Mouse (Mus musculus) heart, embryonic 16.5 days (tissue): ENCODE data around the gene Camk1g. TPM values are rescaled to one million over a fixed set of nuclear protein-coding genes. Genes with fewer than 3 reads are reported as not detected.

Experiments
- ATAC-seq: fragments of 200-750 bp; cut with Nextera tagmentation; replicated peaks from 2 replicates; pipeline ENCODE4 v1.8.0; 2017; ENCODE audit warnings: moderate number of reproducible peaks; ENCODE audit not compliant: insufficient read depth, low FRiP score; ENCODE audit errors: extremely low read depth
- H3K27ac ChIP-seq: fragments of 300-500 bp; sonication (generic); 2 replicates; pipeline ENCODE4 v1.5.1; 2014; ENCODE audit warnings: mild to moderate bottlenecking, low read length, control low read depth, moderate library complexity
- H3K27me3 ChIP-seq: fragments of 300-500 bp; sonication (generic); 2 replicates; pipeline ENCODE4 v1.6.1; 2014; ENCODE audit warnings: low read length, mixed read lengths; ENCODE audit not compliant: control insufficient read depth, insufficient read depth
- H3K36me3 ChIP-seq: fragments of 300-500 bp; sonication (generic); 2 replicates; pipeline ENCODE4 v1.6.1; 2014; ENCODE audit not compliant: control insufficient read depth, insufficient read depth
- H3K4me1 ChIP-seq: fragments of 300-500 bp; sonication (generic); 2 replicates; pipeline ENCODE4 v1.6.1; 2014; ENCODE audit warnings: low read length, mixed read lengths; ENCODE audit not compliant: control insufficient read depth, insufficient read depth
- H3K4me2 ChIP-seq: fragments of 300-500 bp; sonication (generic); 2 replicates; pipeline ENCODE4 v1.6.1; 2014; ENCODE audit warnings: low read depth, mild to moderate bottlenecking, control low read depth, low read length
- H3K4me3 ChIP-seq: fragments of 300-500 bp; sonication (generic); 2 replicates; pipeline ENCODE4 v1.5.1; 2014; ENCODE audit warnings: mild to moderate bottlenecking, control low read depth, low read length
- H3K9ac ChIP-seq: fragments of 300-500 bp; sonication (generic); 2 replicates; pipeline ENCODE4 v1.6.1; 2014; ENCODE audit warnings: low read length, control low read depth
- H3K9me3 ChIP-seq: fragments of 300-500 bp; sonication (generic); replicated peaks from 2 replicates; pipeline ENCODE4 v1.6.1; 2016; ENCODE audit warnings: low read length; ENCODE audit not compliant: control insufficient read depth
- WGBS: fragments of 180-500 bp; shearing (Covaris S2); extraction: QIAGEN DNeasy Blood & Tissue Kit; methylation state at CpG from one replicate; pipeline ENCODE4 v1.1.7; 2014; 5-methylcytosine and 5-hydroxymethylcytosine counted together
- polyA plus RNA-seq: library from polyadenylated mRNA; unstranded; fragments of >200 nt; fragmentation: Nextera tagmentation; extraction: Ambion mirVana; gene quantifications from 2 replicates; pipeline ENCODE4 v1.2.1, GENCODE M21; 2015

Gene Camk1g
- polyA plus RNA-seq, 1 experiment from 2014 or later = 13.6 TPM

GRCm38 (mm10) chr1:193398728-193399437, 28.8 kb upstream of the Camk1g start:
- ATAC-seq = no peak
- 40% methylated on average over 2 of the region's 2 CpGs for WGBS
- Histone ChIP-seq H3K9ac (no peak overlapping the region), H3K4me3 (no peak overlapping the region), H3K4me1 (peaks cover 10% of the 10 kb centered on the region), H3K27me3 (no peaks in the 10 kb centered on the region), H3K36me3 (no peaks in the 10 kb centered on the region), H3K4me2 (no peak overlapping the region), H3K27ac (no peak overlapping the region), H3K9me3 (no peaks in the 10 kb centered on the region)

DNA sequence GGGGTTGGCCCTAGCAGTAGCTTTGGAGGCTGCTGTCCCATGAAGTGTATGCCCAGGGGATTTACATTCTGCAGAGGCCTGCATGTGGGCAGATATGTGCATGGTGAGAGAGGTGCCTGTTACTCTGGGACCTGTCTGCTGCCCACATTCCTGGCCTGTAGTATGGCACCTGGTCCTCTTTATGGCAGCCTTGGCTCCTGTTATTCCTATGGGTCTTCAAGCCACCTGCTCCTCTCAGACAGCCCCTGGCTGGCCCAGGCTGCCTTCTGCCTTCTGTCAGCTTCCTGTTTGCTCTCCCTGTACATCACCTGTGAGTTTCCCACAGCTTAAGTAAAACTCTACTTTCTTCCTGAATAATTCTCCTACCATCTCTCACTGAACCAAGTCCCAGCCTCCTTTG, 27.0 kb upstream of the Camk1g start:
- H3K9me3 ChIP-seq = no peaks in the 10 kb centered on the region

GRCm38 (mm10) chr1:193392266-193392665, 22.2 kb upstream of the Camk1g start:
- Histone ChIP-seq H3K4me1 (peaks cover 18% of the 10 kb centered on the region), H3K27ac (no peak overlapping the region), H3K9ac (no peak overlapping the region), H3K36me3 (no peaks in the 10 kb centered on the region), H3K27me3 (no peaks in the 10 kb centered on the region), H3K4me3 (no peak overlapping the region), H3K9me3 (no peaks in the 10 kb centered on the region), H3K4me2 (no peak overlapping the region)
- ATAC-seq = no peak
- 86% methylated on average over 3 of the region's 3 CpGs for WGBS

More for the DNA sequence above, 27.0 kb upstream of the Camk1g start:
- Histone ChIP-seq H3K27me3 (no peaks in the 10 kb centered on the region), H3K4me2 (no peak overlapping the region), H3K4me3 (no peak overlapping the region), H3K9ac (no peak overlapping the region), H3K4me1 (peaks cover 10% of the 10 kb centered on the region), H3K27ac (no peak overlapping the region), H3K36me3 (no peaks in the 10 kb centered on the region)
- ATAC-seq = no peak

GRCm38 (mm10) chr1:193390004-193390403, 19.9 kb upstream of the Camk1g start:
- H3K4me3 ChIP-seq = no peak overlapping the region
- no peaks in the 10 kb centered on the region for H3K9me3 ChIP-seq
- WGBS = 29% methylated on average over 12 of the region's 12 CpGs
- H3K4me1 ChIP-seq = peaks cover 28% of the 10 kb centered on the region
- no peaks in the 10 kb centered on the region for H3K36me3 ChIP-seq
- no peak overlapping the region for H3K9ac ChIP-seq
- H3K4me2 ChIP-seq = 0 out of 2 replicates have a peak overlapping the region, but pooled peaks have one; percentile 8
- H3K27ac ChIP-seq = no peak overlapping the region
- H3K27me3 ChIP-seq = no peaks in the 10 kb centered on the region
- no peak for ATAC-seq

DNA sequence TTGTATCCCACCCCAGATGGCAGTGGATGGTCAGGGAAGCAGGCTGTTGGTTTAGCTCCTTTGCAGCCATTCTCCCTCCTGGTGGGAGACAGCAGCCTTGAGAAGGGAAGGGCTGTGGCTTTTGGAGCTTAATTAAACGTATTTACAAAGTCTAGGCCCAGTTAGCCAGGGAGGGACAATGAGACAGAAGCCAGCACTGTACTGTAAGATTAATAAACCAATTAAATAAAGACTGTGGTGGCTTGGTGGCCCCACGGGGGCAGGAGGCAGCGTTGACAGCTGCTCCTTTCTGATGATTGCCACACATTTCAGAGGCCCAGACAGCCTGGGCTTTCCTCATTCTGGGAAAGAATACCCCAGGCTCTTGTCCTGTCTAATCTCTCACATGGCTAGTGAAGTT, 19.4 kb upstream of the Camk1g start:
- Histone ChIP-seq H3K4me2 (no peak overlapping the region), H3K9me3 (no peaks in the 10 kb centered on the region), H3K27ac (0 out of 2 replicates have a peak overlapping the region, but pooled peaks have one; percentile 13), H3K36me3 (no peaks in the 10 kb centered on the region), H3K9ac (peak overlapping the region; percentile 21; the same call in 1 of the 2 replicates), H3K4me3 (no peak overlapping the region), H3K4me1 (peaks cover 28% of the 10 kb centered on the region), H3K27me3 (no peaks in the 10 kb centered on the region)
- WGBS = 8% methylated on average over 3 of the region's 3 CpGs
- 0 out of 2 replicates have a peak, but pooled peaks have one; percentile 26 for ATAC-seq

- H3K4me3 ChIP-seq = no peak overlapping the region
- H3K27me3 ChIP-seq = no peaks in the 10 kb centered on the region
- H3K9me3 ChIP-seq = no peaks in the 10 kb centered on the region
- ATAC-seq = no peak
- WGBS = 53% methylated on average over 2 of the region's 2 CpGs
- no peak overlapping the region for H3K9ac ChIP-seq
- H3K27ac ChIP-seq = no peak overlapping the region
- H3K4me1 ChIP-seq = peaks cover 35% of the 10 kb centered on the region
- no peaks in the 10 kb centered on the region for H3K36me3 ChIP-seq
- no peak overlapping the region for H3K4me2 ChIP-seq
Measured at GRCm38 (mm10) chr1:193387241-193387640, 17.1 kb upstream of the Camk1g start.

GRCm38 (mm10) chr1:193386136-193386535, 16.0 kb upstream of the Camk1g start:
- 0 out of 2 replicates have a peak, but pooled peaks have one; percentile 13 for ATAC-seq
- Histone ChIP-seq H3K4me2 (0 out of 2 replicates have a peak overlapping the region, but pooled peaks have one; percentile 12), H3K27ac (0 out of 2 replicates have a peak overlapping the region, but pooled peaks have one; percentile 5), H3K27me3 (no peaks in the 10 kb centered on the region), H3K4me3 (no peak overlapping the region), H3K36me3 (no peaks in the 10 kb centered on the region), H3K4me1 (peaks cover 39% of the 10 kb centered on the region), H3K9me3 (no peaks in the 10 kb centered on the region), H3K9ac (no peak overlapping the region; the same call in 1 of the 2 replicates)
- WGBS = 3% methylated on average over 5 of the region's 5 CpGs

- H3K27me3 ChIP-seq = no peaks in the 10 kb centered on the region
- WGBS = 5% methylated on average over 8 of the region's 8 CpGs
- ATAC-seq = peak; percentile 73
- peak overlapping the region; percentile 84 for H3K4me2 ChIP-seq
- H3K9me3 ChIP-seq = no peaks in the 10 kb centered on the region
- peaks cover 21% of the 10 kb centered on the region for H3K4me1 ChIP-seq
- peak overlapping the region; percentile 54 for H3K4me3 ChIP-seq
- no peaks in the 10 kb centered on the region for H3K36me3 ChIP-seq
- peak overlapping the region; percentile 64 for H3K9ac ChIP-seq
- peak overlapping the region; percentile 57 for H3K27ac ChIP-seq
Measured at GRCm38 (mm10) chr1:193382841-193383462, 12.9 kb upstream of the Camk1g start.

DNA sequence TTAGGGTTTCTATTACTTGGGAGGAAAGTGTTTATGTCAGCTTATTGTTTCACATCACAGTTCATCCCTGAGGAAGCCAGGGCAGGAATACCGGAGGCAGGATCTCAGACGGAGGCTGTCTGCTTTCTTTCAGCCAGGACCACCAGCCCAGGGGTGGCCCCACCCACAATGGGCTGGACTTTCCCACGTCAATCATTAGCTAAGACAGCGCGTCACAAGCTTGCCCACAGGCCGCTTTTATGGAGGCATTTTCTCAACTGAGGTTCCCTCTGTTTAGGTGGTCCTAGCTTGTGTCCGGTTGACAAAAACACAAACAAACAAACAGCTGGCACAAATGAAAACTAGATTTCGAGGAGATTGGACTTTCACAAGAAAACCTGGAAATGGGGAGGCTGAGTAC, 12.3 kb upstream of the Camk1g start:
- Histone ChIP-seq H3K4me3 (peak overlapping the region; percentile 54), H3K27ac (peak overlapping the region; percentile 57), H3K4me2 (peak overlapping the region; percentile 84), H3K36me3 (no peaks in the 10 kb centered on the region), H3K9ac (peak overlapping the region; percentile 64), H3K27me3 (no peaks in the 10 kb centered on the region), H3K4me1 (peaks cover 21% of the 10 kb centered on the region), H3K9me3 (no peaks in the 10 kb centered on the region)
- 1% methylated on average over 8 of the region's 8 CpGs for WGBS
- peak; percentile 74 for ATAC-seq
